Mouse (Mus musculus): ENCODE data around the gene Fbxo21.

The Fbxo21 gene

GRCm38 (mm10) chr5:118047091-118047757, 70.7 kb downstream of the Fbxo21 start:
- DNase-seq = no peak

GRCm38 (mm10) chr5:118048412-118048811, 71.9 kb downstream of the Fbxo21 start:
- no peak for DNase-seq

- DNase-seq = no peak
Observed at GRCm38 (mm10) chr5:118048928-118049327, 72.4 kb downstream of the Fbxo21 start.

GRCm38 (mm10) chr5:118050743-118051142, 74.2 kb downstream of the Fbxo21 start:
- no peak for DNase-seq

GRCm38 (mm10) chr5:118051981-118052662, 75.6 kb downstream of the Fbxo21 start:
- DNase-seq = no peak

- DNase-seq = no peak
Observed at GRCm38 (mm10) chr5:118053205-118053604, 76.7 kb downstream of the Fbxo21 start.

- DNase-seq = peak in 1 of 2 experiments; percentile 50
Observed at GRCm38 (mm10) chr5:118057508-118058111, 81.1 kb downstream of the Fbxo21 start.

GRCm38 (mm10) chr5:118058858-118059257, 82.3 kb downstream of the Fbxo21 start:
- DNase-seq = peak in 1 of 2 experiments; percentile 9

GRCm38 (mm10) chr5:118059646-118060045, 83.1 kb downstream of the Fbxo21 start:
- peak; percentile 37 to 48 for DNase-seq

All from cerebellum, postnatal 10 days (tissue).